Mouse (Mus musculus): ENCODE results near the gene Notch1. TPM values are rescaled to one million over a fixed set of nuclear protein-coding genes. Genes with fewer than 3 reads are reported as not detected.

Notch1 gene
- polyA plus RNA-seq, 1 experiment from 2014 or later = 66.8 TPM

DNA sequence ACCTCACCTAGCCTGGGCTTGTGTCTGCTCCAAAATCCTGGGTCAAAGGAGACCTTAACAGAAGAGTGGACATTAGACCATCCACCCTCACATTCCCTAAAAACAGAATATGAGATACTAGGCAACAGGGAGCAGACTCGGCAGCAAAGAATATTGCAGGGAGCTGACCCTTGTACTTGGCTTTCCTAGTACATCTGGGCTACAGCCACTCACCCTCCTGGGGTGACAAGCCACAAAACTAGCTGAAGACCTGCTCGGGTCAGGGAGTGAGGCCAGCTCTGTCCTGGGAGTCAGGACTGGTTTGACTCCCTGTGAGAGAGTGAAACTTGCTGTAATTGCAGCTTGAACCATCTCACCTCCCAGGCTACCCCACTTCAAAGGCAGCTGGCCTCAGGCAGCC, 23.1 kb upstream of the Notch1 start:
- no peak for DNase-seq (ENCODE audit: low spot score)
- peaks cover 21% of the 10 kb centered on the region for H3K4me1 ChIP-seq (replicated peaks; ENCODE audit: control insufficient read depth, insufficient read depth, low read length)
- H3K9me3 ChIP-seq (ENCODE audit: control insufficient read depth, low read length) = no peaks in the 10 kb centered on the region
- no peaks in the 10 kb centered on the region for H3K36me3 ChIP-seq (ENCODE audit: control insufficient read depth, insufficient read depth, low read length)
- ATAC-seq (ENCODE audit: low FRiP score) = no peak
- no peaks in the 10 kb centered on the region for H3K27me3 ChIP-seq (ENCODE audit: control insufficient read depth, insufficient read depth, low read length)
- H3K27ac ChIP-seq (ENCODE audit: low read depth, low read length) = no peak overlapping the region
- H3K4me3 ChIP-seq (ENCODE audit: low read depth, low read length) = no peak overlapping the region
- no peak overlapping the region for H3K4me2 ChIP-seq (replicated peaks; ENCODE audit: low read depth, low read length)
- no peak overlapping the region for H3K9ac ChIP-seq (ENCODE audit: low read depth, low read length)
- 66% methylated on average over 2 of the region's 2 CpGs for WGBS

DNA sequence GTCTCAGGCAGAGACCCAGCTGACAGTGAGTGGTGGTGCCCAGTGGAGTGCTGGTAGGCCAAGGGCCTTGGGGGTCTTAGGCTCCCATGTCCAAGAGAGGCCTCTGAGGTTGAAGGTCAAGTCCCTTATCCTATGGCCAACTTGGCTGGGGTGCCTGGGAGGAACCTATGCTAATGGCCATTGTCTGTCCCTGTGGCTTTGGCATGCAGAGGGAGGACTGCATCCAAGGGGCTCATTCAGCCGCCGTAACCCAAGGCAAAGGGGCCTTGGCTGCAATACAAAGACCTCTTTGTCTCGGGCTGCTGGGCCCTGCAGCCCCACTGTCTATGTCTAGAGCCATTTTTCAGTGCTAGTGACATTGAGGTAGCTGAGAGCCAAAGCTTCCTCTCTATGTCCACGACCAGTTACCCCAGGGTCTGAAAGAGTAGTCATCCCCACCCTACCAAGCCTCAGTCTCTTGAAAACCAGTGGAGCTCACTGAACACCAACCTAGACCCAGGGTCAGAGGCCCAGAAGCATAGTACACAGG, 19.1 kb upstream of the Notch1 start:
- Histone ChIP-seq H3K4me3 (ENCODE audit: low read depth, low read length) (no peak overlapping the region), H3K4me1 (replicated peaks; ENCODE audit: control insufficient read depth, insufficient read depth, low read length) (peaks cover 21% of the 10 kb centered on the region), H3K9me3 (ENCODE audit: control insufficient read depth, low read length) (no peaks in the 10 kb centered on the region), H3K36me3 (ENCODE audit: control insufficient read depth, insufficient read depth, low read length) (no peaks in the 10 kb centered on the region), H3K27ac (ENCODE audit: low read depth, low read length) (peak overlapping the region; percentile 88), H3K27me3 (ENCODE audit: control insufficient read depth, insufficient read depth, low read length) (no peaks in the 10 kb centered on the region), H3K9ac (ENCODE audit: low read depth, low read length) (no peak overlapping the region), H3K4me2 (replicated peaks; ENCODE audit: low read depth, low read length) (no peak overlapping the region)
- WGBS = 15% methylated on average over 4 of the region's 4 CpGs
- ATAC-seq (ENCODE audit: low FRiP score) = peak; percentile 68
- DNase-seq (ENCODE audit: low spot score) = peak; percentile 59

DNA sequence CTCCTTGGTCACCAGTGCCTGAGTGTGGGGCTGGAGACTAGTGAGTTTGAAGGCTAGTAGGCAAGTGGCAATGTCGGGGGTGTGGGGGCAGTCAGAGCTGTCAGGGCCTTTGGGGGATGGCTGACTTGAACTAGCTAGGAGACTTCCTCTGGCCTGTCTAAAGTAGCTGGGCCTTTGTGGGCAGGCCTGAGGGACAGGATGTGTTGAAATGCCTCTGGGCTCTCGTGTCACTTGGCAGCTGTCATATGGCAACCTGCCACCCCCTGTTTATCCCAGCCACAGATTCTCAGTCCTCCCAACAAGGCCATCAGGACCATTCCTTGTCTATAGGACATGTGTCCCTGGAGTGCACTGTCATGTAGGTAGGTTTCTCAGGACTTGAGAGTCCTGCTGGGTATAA, 18.2 kb upstream of the Notch1 start:
- H3K4me1 ChIP-seq (replicated peaks; ENCODE audit: control insufficient read depth, insufficient read depth, low read length) = peaks cover 19% of the 10 kb centered on the region
- 64% methylated on average over 2 of the region's 2 CpGs for WGBS
- no peak overlapping the region for H3K9ac ChIP-seq (ENCODE audit: low read depth, low read length)
- 0 out of 2 replicates have a peak overlapping the region, but pooled peaks have one; percentile 71 for H3K27ac ChIP-seq (ENCODE audit: low read depth, low read length)
- no peak overlapping the region for H3K4me2 ChIP-seq (replicated peaks; ENCODE audit: low read depth, low read length)
- DNase-seq (ENCODE audit: low spot score) (no peak), ATAC-seq (ENCODE audit: low FRiP score) (no peak)
- H3K36me3 ChIP-seq (ENCODE audit: control insufficient read depth, insufficient read depth, low read length) = no peaks in the 10 kb centered on the region
- no peaks in the 10 kb centered on the region for H3K27me3 ChIP-seq (ENCODE audit: control insufficient read depth, insufficient read depth, low read length)
- no peaks in the 10 kb centered on the region for H3K9me3 ChIP-seq (ENCODE audit: control insufficient read depth, low read length)
- no peak overlapping the region for H3K4me3 ChIP-seq (ENCODE audit: low read depth, low read length)

DNA sequence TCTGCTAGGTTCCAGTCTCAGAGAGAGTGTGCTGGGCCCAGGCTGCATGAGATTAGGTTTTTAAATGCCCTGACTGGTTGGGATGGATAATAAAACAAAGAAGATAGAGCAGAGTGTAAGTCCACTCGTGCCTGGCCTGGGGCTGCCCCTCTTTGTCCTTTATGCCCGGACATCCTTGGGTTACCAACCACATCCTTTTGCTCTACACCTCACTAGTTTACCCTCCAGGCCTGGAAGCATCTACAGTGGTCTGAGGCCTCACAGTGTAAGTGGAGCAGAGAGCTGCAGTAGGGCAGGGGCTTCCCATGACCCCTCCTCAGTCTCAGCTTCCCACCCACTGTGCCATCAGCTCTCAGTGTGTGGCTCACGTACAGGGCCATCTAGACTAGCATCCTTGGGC, 17.7 kb upstream of the Notch1 start:
- Histone ChIP-seq H3K4me3 (ENCODE audit: low read depth, low read length) (no peak overlapping the region), H3K4me1 (replicated peaks; ENCODE audit: control insufficient read depth, insufficient read depth, low read length) (peaks cover 19% of the 10 kb centered on the region)

DNA sequence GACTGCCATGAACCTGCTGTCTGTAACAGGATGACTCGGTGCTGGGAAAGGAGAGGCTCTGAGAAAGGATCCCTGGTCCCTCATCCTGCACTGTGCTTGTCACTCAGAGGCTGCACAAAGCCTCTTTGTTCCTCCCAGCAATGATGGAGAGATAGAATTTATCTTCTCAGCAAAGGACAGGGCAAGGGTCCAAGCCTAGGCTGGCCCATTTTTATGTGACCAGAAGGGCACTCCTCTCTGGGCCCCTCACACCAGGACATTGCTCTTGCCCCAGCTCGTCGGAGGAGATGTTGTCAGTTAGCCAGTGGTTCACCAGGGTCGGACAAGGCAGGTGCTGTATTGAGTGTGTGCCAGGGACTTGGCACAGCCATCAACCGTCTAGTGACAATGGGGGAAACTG, 16.8 kb upstream of the Notch1 start:
- Histone ChIP-seq H3K9ac (ENCODE audit: low read depth, low read length) (peak overlapping the region; percentile 19; the same call in 1 of the 2 replicates), H3K27ac (ENCODE audit: low read depth, low read length) (peak overlapping the region; percentile 71), H3K4me1 (replicated peaks; ENCODE audit: control insufficient read depth, insufficient read depth, low read length) (peaks cover 18% of the 10 kb centered on the region), H3K4me2 (replicated peaks; ENCODE audit: low read depth, low read length) (no peak overlapping the region), H3K27me3 (ENCODE audit: control insufficient read depth, insufficient read depth, low read length) (no peaks in the 10 kb centered on the region), H3K36me3 (ENCODE audit: control insufficient read depth, insufficient read depth, low read length) (no peaks in the 10 kb centered on the region), H3K9me3 (ENCODE audit: control insufficient read depth, low read length) (no peaks in the 10 kb centered on the region), H3K4me3 (ENCODE audit: low read depth, low read length) (no peak overlapping the region)
- 14% methylated on average over 5 of the region's 5 CpGs for WGBS
- peak; percentile 57; the same call in 1 of the 2 replicates for ATAC-seq (ENCODE audit: low FRiP score)
- peak; percentile 38 for DNase-seq (ENCODE audit: low spot score)

More for the DNA sequence above, 17.7 kb upstream of the Notch1 start:
- H3K9me3 ChIP-seq (ENCODE audit: control insufficient read depth, low read length) = no peaks in the 10 kb centered on the region
- H3K27ac ChIP-seq (ENCODE audit: low read depth, low read length) = peak overlapping the region; percentile 71; the same call in 1 of the 2 replicates
- H3K27me3 ChIP-seq (ENCODE audit: control insufficient read depth, insufficient read depth, low read length) = no peaks in the 10 kb centered on the region
- no peak for ATAC-seq (ENCODE audit: low FRiP score)
- no peaks in the 10 kb centered on the region for H3K36me3 ChIP-seq (ENCODE audit: control insufficient read depth, insufficient read depth, low read length)
- 52% methylated on average over 3 of the region's 3 CpGs for WGBS
- H3K9ac ChIP-seq (ENCODE audit: low read depth, low read length) = no peak overlapping the region
- H3K4me2 ChIP-seq (replicated peaks; ENCODE audit: low read depth, low read length) = no peak overlapping the region
- DNase-seq (ENCODE audit: low spot score) = no peak

DNA sequence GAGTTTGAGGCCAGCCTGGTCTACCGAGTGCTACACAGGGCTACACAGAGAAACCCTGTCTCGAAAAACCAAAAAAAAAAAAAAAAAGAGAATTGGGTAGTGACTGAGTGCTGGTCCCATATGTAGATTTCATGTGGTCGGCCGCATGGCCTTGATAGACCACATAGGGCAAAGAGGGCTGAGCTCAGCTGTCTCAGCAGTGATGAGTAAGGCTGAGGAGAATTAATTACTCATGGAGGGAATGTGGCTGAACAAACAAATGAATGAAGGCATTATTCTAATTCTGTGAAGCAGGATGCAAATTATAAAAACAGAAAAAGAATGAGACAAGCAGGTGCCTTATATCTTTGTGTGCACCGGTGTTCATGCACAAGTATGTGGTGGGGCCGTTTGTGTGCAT, 15.4 kb upstream of the Notch1 start:
- Histone ChIP-seq H3K4me3 (ENCODE audit: low read depth, low read length) (no peak overlapping the region), H3K27me3 (ENCODE audit: control insufficient read depth, insufficient read depth, low read length) (no peaks in the 10 kb centered on the region), H3K9me3 (ENCODE audit: control insufficient read depth, low read length) (no peaks in the 10 kb centered on the region), H3K4me2 (replicated peaks; ENCODE audit: low read depth, low read length) (no peak overlapping the region), H3K9ac (ENCODE audit: low read depth, low read length) (no peak overlapping the region), H3K36me3 (ENCODE audit: control insufficient read depth, insufficient read depth, low read length) (no peaks in the 10 kb centered on the region), H3K27ac (ENCODE audit: low read depth, low read length) (no peak overlapping the region), H3K4me1 (replicated peaks; ENCODE audit: control insufficient read depth, insufficient read depth, low read length) (peaks cover 18% of the 10 kb centered on the region)
- DNase-seq (ENCODE audit: low spot score) (no peak), ATAC-seq (ENCODE audit: low FRiP score) (no peak)
- 75% methylated on average over 6 of the region's 6 CpGs for WGBS

DNA sequence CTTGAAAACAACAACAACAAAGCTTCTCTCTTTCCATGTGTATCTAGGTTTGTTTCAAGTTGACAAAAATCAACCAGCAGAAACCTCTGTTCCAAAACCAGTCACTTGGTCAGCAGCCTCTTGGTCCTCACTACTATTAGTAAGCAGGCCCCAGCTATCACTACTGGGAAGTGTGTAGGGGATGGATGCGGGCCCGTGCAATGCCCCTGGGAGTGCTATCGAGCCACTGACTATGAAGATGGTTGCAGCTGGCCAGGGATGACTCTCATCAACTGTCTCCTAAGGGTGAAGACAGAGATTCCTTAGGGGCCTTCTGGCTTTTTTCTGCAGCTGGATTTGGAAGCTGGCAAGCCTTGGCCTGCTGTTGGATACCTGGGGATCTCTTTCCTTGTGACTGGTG, 13.4 kb upstream of the Notch1 start:
- Histone ChIP-seq H3K27me3 (ENCODE audit: control insufficient read depth, insufficient read depth, low read length) (no peaks in the 10 kb centered on the region), H3K4me1 (replicated peaks; ENCODE audit: control insufficient read depth, insufficient read depth, low read length) (peaks cover 15% of the 10 kb centered on the region), H3K9me3 (ENCODE audit: control insufficient read depth, low read length) (no peaks in the 10 kb centered on the region), H3K4me3 (ENCODE audit: low read depth, low read length) (no peak overlapping the region), H3K27ac (ENCODE audit: low read depth, low read length) (no peak overlapping the region), H3K9ac (ENCODE audit: low read depth, low read length) (no peak overlapping the region), H3K36me3 (ENCODE audit: control insufficient read depth, insufficient read depth, low read length) (no peaks in the 10 kb centered on the region), H3K4me2 (replicated peaks; ENCODE audit: low read depth, low read length) (no peak overlapping the region)
- WGBS = 71% methylated on average over 3 of the region's 3 CpGs
- DNase-seq (ENCODE audit: low spot score) (no peak), ATAC-seq (ENCODE audit: low FRiP score) (no peak)

DNA sequence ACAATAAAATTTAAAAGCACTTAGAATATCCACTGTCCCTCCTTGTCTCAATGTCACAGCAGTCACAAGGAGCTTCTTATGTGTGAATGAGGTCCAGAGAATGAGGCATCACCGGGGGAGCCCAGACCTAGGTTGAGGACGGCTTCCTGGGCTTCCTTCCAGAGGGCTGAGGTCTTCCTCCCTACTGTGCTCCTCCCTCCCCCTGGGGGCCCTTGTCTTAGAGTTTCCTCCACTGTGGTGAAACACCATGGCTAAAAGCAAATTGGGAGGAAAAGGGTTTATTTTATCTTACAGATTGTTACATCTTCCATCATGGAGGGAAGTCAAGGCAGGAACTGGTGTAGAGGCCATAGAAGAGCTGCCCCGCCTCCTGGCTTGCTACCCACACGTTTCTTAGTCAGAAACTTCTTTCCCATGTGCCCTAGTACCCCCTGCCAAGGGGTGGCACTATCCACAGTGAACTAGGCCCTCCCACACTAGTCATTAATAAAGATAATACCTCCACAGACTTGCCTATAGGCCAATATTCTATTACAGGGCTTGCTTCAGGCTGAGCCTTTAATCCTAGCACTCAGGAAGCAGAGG, 12.8 kb upstream of the Notch1 start:
- H3K36me3 ChIP-seq (ENCODE audit: control insufficient read depth, insufficient read depth, low read length) = no peaks in the 10 kb centered on the region
- H3K27ac ChIP-seq (ENCODE audit: low read depth, low read length) = no peak overlapping the region
- DNase-seq (ENCODE audit: low spot score) = no peak
- H3K9ac ChIP-seq (ENCODE audit: low read depth, low read length) = no peak overlapping the region
- no peaks in the 10 kb centered on the region for H3K27me3 ChIP-seq (ENCODE audit: control insufficient read depth, insufficient read depth, low read length)
- no peak for ATAC-seq (ENCODE audit: low FRiP score)
- no peak overlapping the region for H3K4me3 ChIP-seq (ENCODE audit: low read depth, low read length)
- no peaks in the 10 kb centered on the region for H3K9me3 ChIP-seq (ENCODE audit: control insufficient read depth, low read length)
- WGBS = 67% methylated on average over 4 of the region's 4 CpGs
- H3K4me1 ChIP-seq (replicated peaks; ENCODE audit: control insufficient read depth, insufficient read depth, low read length) = peaks cover 14% of the 10 kb centered on the region
- no peak overlapping the region for H3K4me2 ChIP-seq (replicated peaks; ENCODE audit: low read depth, low read length)

Data from hindbrain, embryonic 11.5 days (tissue).